Mouse (Mus musculus): ENCODE data around the gene Magi2.

DNA sequence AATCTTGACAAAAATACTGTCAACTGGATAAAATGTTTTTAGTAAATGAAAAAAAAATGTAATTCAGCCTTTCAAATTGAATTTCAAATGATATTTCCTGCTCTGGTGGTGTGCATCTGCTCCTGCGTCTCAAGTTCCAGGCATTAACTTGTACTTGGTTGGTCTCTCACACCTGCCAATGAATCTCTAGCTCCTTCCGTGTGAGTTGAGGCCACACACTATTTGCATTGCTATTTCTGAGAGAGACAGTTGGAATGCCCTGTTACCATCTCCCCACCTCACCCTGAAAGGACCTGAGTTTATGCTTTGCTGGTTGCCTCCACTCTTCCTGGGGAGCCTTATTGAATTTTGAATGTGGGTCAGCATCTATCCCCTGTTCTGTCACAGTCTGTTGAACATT, 320.1 kb downstream of the Magi2 start:
- TF ChIP-seq CTCF (IDR thresholded peaks at IDR 0.05; ENCODE audit: borderline replicate concordance, control insufficient read depth, extremely low read depth, insufficient read depth, low read length, poor library complexity), result no peak
- no peak for TF ChIP-seq POLR2A (IDR thresholded peaks at IDR 0.05; ENCODE audit: control insufficient read depth, extremely low read depth, insufficient read depth, low read length, poor library complexity)

All from thymus, adult 2 months (tissue).